Mouse (Mus musculus) sigmoid colon, adult 10 weeks (tissue): ENCODE measurements around the gene Gm42669. TPM values are rescaled to one million over a fixed set of nuclear protein-coding genes. Genes with fewer than 3 reads are reported as not detected.

ENCODE experiments used
- polyA plus RNA-seq: library from polyadenylated mRNA; stranded (reverse); fragments of 350-450 nt; fragmentation: Illumina TruSeq; extraction: RNeasy Lipid Tissue Mini Kit (QIAGEN cat#74804); gene quantifications from one replicate; pipeline ENCODE4 v1.2.3, GENCODE M21; 2014; ENCODE audit warnings: low read depth, low replicate concordance

Gene Gm42669
- 0.47 TPM for polyA plus RNA-seq

GRCm38 (mm10) chr5:107507321-107507720, at the start of gene Gm42669:
Gene Gm42669, plus strand, starts transcription at chr5:107507621.

GRCm38 (mm10) chr5:107534581-107534980, 27.2 kb downstream of the Gm42669 start, which contains the start of gene 1700028K03Rik:
Gene 1700028K03Rik, plus strand, starts transcription at chr5:107534709.

GRCm38 (mm10) chr5:107597301-107598077, 90.1 kb downstream of the Gm42669 start, which contains the start of the genes Rpap2 and Glmn:
Gene Rpap2, plus strand, starts transcription at chr5:107597373.
Gene Glmn, minus strand, starts transcription at chr5:107597888.

Other genes starting within 250 kb of the Gm42669 start
- gene Tgfbr3, start 218.0 kb upstream of the Gm42669 start, polyA plus RNA-seq = 18.5 TPM
- 6.4 TPM for gene Brdt, start 176.5 kb upstream of the Gm42669 start, polyA plus RNA-seq
- 20.4 TPM for gene Ephx4, start 104.9 kb upstream of the Gm42669 start, polyA plus RNA-seq
- gene Lpcat2b, start 76.1 kb upstream of the Gm42669 start, polyA plus RNA-seq = not detected
- gene Btbd8, start 69.6 kb upstream of the Gm42669 start, polyA plus RNA-seq = 28.1 TPM
- 0.13 TPM for gene 1700028K03Rik, start 27.1 kb downstream of the Gm42669 start, polyA plus RNA-seq
- 22.2 TPM for gene Rpap2, start 89.8 kb downstream of the Gm42669 start, polyA plus RNA-seq
- 41.2 TPM for gene Glmn, start 90.3 kb downstream of the Gm42669 start, polyA plus RNA-seq
- 5.6 TPM for gene Gfi1, start 218.4 kb downstream of the Gm42669 start, polyA plus RNA-seq